Comparison of ENCODE assay signal across 15 mouse cellular contexts in the genomic region with DNA sequence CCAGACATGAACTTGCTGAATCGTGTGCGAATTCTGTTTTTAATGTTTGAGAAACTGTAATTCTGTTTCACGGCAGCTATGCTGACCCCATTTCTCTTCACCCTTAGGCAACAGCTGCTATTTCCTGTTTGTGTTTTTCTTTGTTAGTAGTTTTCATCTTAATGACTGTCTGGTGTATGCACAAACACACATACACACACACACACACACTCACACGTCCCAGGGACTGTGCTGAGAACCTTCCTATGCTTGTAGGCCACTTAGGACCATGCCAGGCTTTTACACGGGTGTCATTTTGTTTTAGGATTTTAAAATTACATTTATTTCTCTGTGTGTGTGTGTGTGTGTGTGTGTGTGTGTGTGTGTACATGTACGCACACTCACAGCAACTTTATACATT.
"Had no signal": no experiment of that assay in that cellular context is flagged by ENCODE, and none has a peak within 500 bp of the region (broad histone marks: within the 10 kb centered on the region; RNA-seq: fewer than 3 reads in every experiment).

No protein-coding gene starts in this region.

- H3K36me3 ChIP-seq: neural tube, embryonic 15.5 days; stomach, embryonic 15.5 days had no signal

- H3K4me1 ChIP-seq: stomach, embryonic 15.5 days had no signal

- H3K4me3 ChIP-seq: neural tube, embryonic 15.5 days; stomach, embryonic 15.5 days had no signal

- H3K27ac ChIP-seq: neural tube, embryonic 15.5 days; stomach, embryonic 15.5 days; stomach, postnatal 0 days had no signal

- H3K27me3 ChIP-seq: neural tube, embryonic 15.5 days; stomach, embryonic 15.5 days had no signal

- DNase-seq: retina, postnatal 1 day; right cerebral cortex, adult 18-20 months; right cerebral cortex, postnatal 14 days; right cerebral cortex, postnatal 25 days; right cerebral cortex, postnatal 4 days; spleen, adult 18-20 months; thymus, adult 18-20 months; thymus, adult 2 months; thymus, postnatal 14 days; thymus, postnatal 25 days; thymus, postnatal 36 days; thymus, postnatal 4 days had no signal
